Mouse (Mus musculus) bone marrow, adult 2 months (tissue): ENCODE measurements at regions not wholly inside any gene's neighbourhood (a gene's known extent, or its start where the extent isn't known, plus 50 kb on each side); places are given as distances from the start of the nearest gene placed in this dataset.

ENCODE experiments used
- CTCF ChIP-seq: fragments of 200-500 bp; IDR thresholded peaks from 2 replicates; pipeline ENCODE4 v1.5.1; 2011; ENCODE audit warnings: low read length, control low read depth; ENCODE audit not compliant: control insufficient read depth, insufficient read depth
- POLR2A ChIP-seq: fragments of 200-500 bp; IDR thresholded peaks from 2 replicates; pipeline ENCODE4 v1.6.1; 2011; ENCODE audit warnings: low read depth, mild to moderate bottlenecking, control low read depth, low read length, borderline replicate concordance; ENCODE audit not compliant: control insufficient read depth

- no peak for TF ChIP-seq POLR2A
- no peak for TF ChIP-seq CTCF
Measured at GRCm38 (mm10) chr14:54178856-54179255, 75.0 kb downstream of the Dad1 start.
